Mouse (Mus musculus): ENCODE measurements at regions not wholly inside any gene's neighbourhood (a gene's known extent, or its start where the extent isn't known, plus 50 kb on each side); places are given as distances from the start of the nearest gene placed in this dataset.

- Histone ChIP-seq H3K9ac (ENCODE audit: low read depth, low read length) (no peak overlapping the region), H3K27me3 (ENCODE audit: control insufficient read depth, insufficient read depth, low read length) (peaks cover 3% of the 10 kb centered on the region; the same call in 1 of the 2 replicates), H3K4me3 (ENCODE audit: low read length) (no peak overlapping the region), H3K27ac (ENCODE audit: low read depth, low read length) (no peak overlapping the region), H3K4me1 (ENCODE audit: control insufficient read depth, insufficient read depth, low read length) (no peaks in the 10 kb centered on the region), H3K4me2 (replicated peaks; ENCODE audit: low read depth, low read length) (no peak overlapping the region), H3K36me3 (ENCODE audit: control insufficient read depth, insufficient read depth, low read length) (no peaks in the 10 kb centered on the region), H3K9me3 (ENCODE audit: control insufficient read depth, low read length) (no peaks in the 10 kb centered on the region)
- 70% methylated on average over 7 of the region's 7 CpGs for WGBS
- ATAC-seq (ENCODE audit: low FRiP score, low TSS enrichment), result no peak
These were observed 331.4 kb downstream of the Pmp22 start for GRCm38 (mm10) chr11:63460146-63460545.

- Histone ChIP-seq H3K4me2 (replicated peaks; ENCODE audit: low read depth, low read length) (no peak overlapping the region; the same call in 1 of the 2 replicates), H3K27ac (ENCODE audit: low read depth, low read length) (no peak overlapping the region), H3K4me3 (ENCODE audit: low read length) (no peak overlapping the region), H3K36me3 (ENCODE audit: control insufficient read depth, insufficient read depth, low read length) (no peaks in the 10 kb centered on the region), H3K4me1 (ENCODE audit: control insufficient read depth, insufficient read depth, low read length) (no peaks in the 10 kb centered on the region), H3K9me3 (ENCODE audit: control insufficient read depth, low read length) (no peaks in the 10 kb centered on the region), H3K27me3 (ENCODE audit: control insufficient read depth, insufficient read depth, low read length) (peaks cover 3% of the 10 kb centered on the region; the same call in 1 of the 2 replicates), H3K9ac (ENCODE audit: low read depth, low read length) (no peak overlapping the region)
- 40% methylated on average over 18 of the region's 18 CpGs for WGBS
- ATAC-seq (ENCODE audit: low FRiP score, low TSS enrichment), result no peak
These were observed 335.1 kb downstream of the Pmp22 start for GRCm38 (mm10) chr11:63463797-63464331.

GRCm38 (mm10) chr11:63465941-63466340 is 337.2 kb downstream of the Pmp22 start:
- no peaks in the 10 kb centered on the region for H3K36me3 ChIP-seq (ENCODE audit: control insufficient read depth, insufficient read depth, low read length)
- H3K9me3 ChIP-seq (ENCODE audit: control insufficient read depth, low read length), result no peaks in the 10 kb centered on the region
- no peak overlapping the region for H3K4me3 ChIP-seq (ENCODE audit: low read length)
- WGBS, result 86% methylated on average over 6 of the region's 6 CpGs
- no peak for ATAC-seq (ENCODE audit: low FRiP score, low TSS enrichment)
- no peaks in the 10 kb centered on the region for H3K4me1 ChIP-seq (ENCODE audit: control insufficient read depth, insufficient read depth, low read length)
- peaks cover 3% of the 10 kb centered on the region; the same call in 1 of the 2 replicates for H3K27me3 ChIP-seq (ENCODE audit: control insufficient read depth, insufficient read depth, low read length)
- H3K4me2 ChIP-seq (replicated peaks; ENCODE audit: low read depth, low read length), result no peak overlapping the region
- no peak overlapping the region for H3K9ac ChIP-seq (ENCODE audit: low read depth, low read length)
- no peak overlapping the region for H3K27ac ChIP-seq (ENCODE audit: low read depth, low read length)

GRCm38 (mm10) chr11:63466541-63466940 is 337.8 kb downstream of the Pmp22 start:
- 86% methylated on average over 2 of the region's 2 CpGs for WGBS
- no peak overlapping the region for H3K9ac ChIP-seq (ENCODE audit: low read depth, low read length)
- no peaks in the 10 kb centered on the region for H3K36me3 ChIP-seq (ENCODE audit: control insufficient read depth, insufficient read depth, low read length)
- H3K27ac ChIP-seq (ENCODE audit: low read depth, low read length), result no peak overlapping the region
- H3K4me1 ChIP-seq (ENCODE audit: control insufficient read depth, insufficient read depth, low read length), result no peaks in the 10 kb centered on the region
- H3K4me2 ChIP-seq (replicated peaks; ENCODE audit: low read depth, low read length), result no peak overlapping the region
- no peaks in the 10 kb centered on the region for H3K9me3 ChIP-seq (ENCODE audit: control insufficient read depth, low read length)
- H3K27me3 ChIP-seq (ENCODE audit: control insufficient read depth, insufficient read depth, low read length), result peaks cover 3% of the 10 kb centered on the region; the same call in 1 of the 2 replicates
- ATAC-seq (ENCODE audit: low FRiP score, low TSS enrichment), result no peak
- H3K4me3 ChIP-seq (ENCODE audit: low read length), result no peak overlapping the region

GRCm38 (mm10) chr11:63474831-63475230 is 346.0 kb downstream of the Pmp22 start:
- H3K36me3 ChIP-seq (ENCODE audit: control insufficient read depth, insufficient read depth, low read length), result no peaks in the 10 kb centered on the region
- no peaks in the 10 kb centered on the region for H3K9me3 ChIP-seq (ENCODE audit: control insufficient read depth, low read length)
- H3K4me1 ChIP-seq (ENCODE audit: control insufficient read depth, insufficient read depth, low read length), result no peaks in the 10 kb centered on the region
- H3K27ac ChIP-seq (ENCODE audit: low read depth, low read length), result no peak overlapping the region
- H3K27me3 ChIP-seq (ENCODE audit: control insufficient read depth, insufficient read depth, low read length), result no peaks in the 10 kb centered on the region
- no peak overlapping the region for H3K4me2 ChIP-seq (replicated peaks; ENCODE audit: low read depth, low read length)
- 95% methylated on average over 15 of the region's 15 CpGs for WGBS
- ATAC-seq (ENCODE audit: low FRiP score, low TSS enrichment), result no peak
- H3K9ac ChIP-seq (ENCODE audit: low read depth, low read length), result no peak overlapping the region
- no peak overlapping the region for H3K4me3 ChIP-seq (ENCODE audit: low read length)

- Histone ChIP-seq H3K36me3 (ENCODE audit: control insufficient read depth, insufficient read depth, low read length) (no peaks in the 10 kb centered on the region), H3K27me3 (ENCODE audit: control insufficient read depth, insufficient read depth, low read length) (no peaks in the 10 kb centered on the region), H3K9ac (ENCODE audit: low read depth, low read length) (no peak overlapping the region), H3K4me2 (replicated peaks; ENCODE audit: low read depth, low read length) (no peak overlapping the region), H3K4me3 (ENCODE audit: low read length) (no peak overlapping the region), H3K27ac (ENCODE audit: low read depth, low read length) (no peak overlapping the region), H3K4me1 (ENCODE audit: control insufficient read depth, insufficient read depth, low read length) (no peaks in the 10 kb centered on the region), H3K9me3 (ENCODE audit: control insufficient read depth, low read length) (peaks cover 4% of the 10 kb centered on the region)
- ATAC-seq (ENCODE audit: low FRiP score, low TSS enrichment), result no peak
- 90% methylated on average over 7 of the region's 7 CpGs for WGBS
These were observed 353.0 kb downstream of the Pmp22 start for GRCm38 (mm10) chr11:63481676-63482310.

GRCm38 (mm10) chr11:63482593-63482992 is 353.8 kb downstream of the Pmp22 start:
- no peak overlapping the region for H3K4me3 ChIP-seq (ENCODE audit: low read length)
- WGBS, result 62% methylated on average over 6 of the region's 6 CpGs

GRCm38 (mm10) chr11:63487203-63487602 is 358.4 kb downstream of the Pmp22 start:
- peak; percentile 94 for ATAC-seq (ENCODE audit: low FRiP score, low TSS enrichment)
- Histone ChIP-seq H3K27ac (ENCODE audit: low read depth, low read length) (no peak overlapping the region), H3K9ac (ENCODE audit: low read depth, low read length) (no peak overlapping the region), H3K9me3 (ENCODE audit: control insufficient read depth, low read length) (no peaks in the 10 kb centered on the region; the same call in 1 of the 2 replicates), H3K4me1 (ENCODE audit: control insufficient read depth, insufficient read depth, low read length) (no peaks in the 10 kb centered on the region), H3K27me3 (ENCODE audit: control insufficient read depth, insufficient read depth, low read length) (no peaks in the 10 kb centered on the region), H3K4me2 (replicated peaks; ENCODE audit: low read depth, low read length) (no peak overlapping the region), H3K36me3 (ENCODE audit: control insufficient read depth, insufficient read depth, low read length) (no peaks in the 10 kb centered on the region), H3K4me3 (ENCODE audit: low read length) (no peak overlapping the region)
- WGBS, result 6% methylated on average over 2 of the region's 2 CpGs

More at GRCm38 (mm10) chr11:63482593-63482992, 353.8 kb downstream of the Pmp22 start:
- Histone ChIP-seq H3K27ac (ENCODE audit: low read depth, low read length) (no peak overlapping the region), H3K4me1 (ENCODE audit: control insufficient read depth, insufficient read depth, low read length) (no peaks in the 10 kb centered on the region), H3K27me3 (ENCODE audit: control insufficient read depth, insufficient read depth, low read length) (no peaks in the 10 kb centered on the region), H3K4me2 (replicated peaks; ENCODE audit: low read depth, low read length) (no peak overlapping the region), H3K9me3 (ENCODE audit: control insufficient read depth, low read length) (peaks cover 4% of the 10 kb centered on the region), H3K36me3 (ENCODE audit: control insufficient read depth, insufficient read depth, low read length) (no peaks in the 10 kb centered on the region), H3K9ac (ENCODE audit: low read depth, low read length) (no peak overlapping the region)
- no peak for ATAC-seq (ENCODE audit: low FRiP score, low TSS enrichment)

- no peaks in the 10 kb centered on the region for H3K9me3 ChIP-seq (ENCODE audit: control insufficient read depth, low read length)
- WGBS, result 67% methylated on average over 5 of the region's 5 CpGs
- H3K9ac ChIP-seq (ENCODE audit: low read depth, low read length), result no peak overlapping the region
- no peaks in the 10 kb centered on the region for H3K36me3 ChIP-seq (ENCODE audit: control insufficient read depth, insufficient read depth, low read length)
- ATAC-seq (ENCODE audit: low FRiP score, low TSS enrichment), result no peak
- H3K4me1 ChIP-seq (ENCODE audit: control insufficient read depth, insufficient read depth, low read length), result no peaks in the 10 kb centered on the region
- no peak overlapping the region for H3K4me2 ChIP-seq (replicated peaks; ENCODE audit: low read depth, low read length)
- no peak overlapping the region for H3K27ac ChIP-seq (ENCODE audit: low read depth, low read length)
- no peaks in the 10 kb centered on the region for H3K27me3 ChIP-seq (ENCODE audit: control insufficient read depth, insufficient read depth, low read length)
- H3K4me3 ChIP-seq (ENCODE audit: low read length), result no peak overlapping the region
These were observed 373.4 kb downstream of the Pmp22 start for GRCm38 (mm10) chr11:63502181-63502580.
